Mouse (Mus musculus): ENCODE results near the gene Fgfrl1.
"Not testable (repeated sequence)": the region's sequence is repeated elsewhere in the genome, so short reads cannot be mapped to it uniquely, and the experiment has no call there.

Fgfrl1 gene

GRCm38 (mm10) chr5:108701341-108702021 lies 9.3 kb downstream of the Fgfrl1 start:
- DNase-seq (ENCODE audit: low spot score), result no peak

- DNase-seq (ENCODE audit: low spot score), result no peak
Measured at GRCm38 (mm10) chr5:108703754-108704626, 11.8 kb downstream of the Fgfrl1 start.

- no peak for DNase-seq (ENCODE audit: low spot score)
Measured at GRCm38 (mm10) chr5:108707758-108708157, 15.6 kb downstream of the Fgfrl1 start.

- DNase-seq (ENCODE audit: low spot score), result no peak
Measured at GRCm38 (mm10) chr5:108708419-108708818, 16.2 kb downstream of the Fgfrl1 start.

- no peak for DNase-seq (ENCODE audit: low spot score)
Measured at GRCm38 (mm10) chr5:108708981-108709731, 17.0 kb downstream of the Fgfrl1 start.

GRCm38 (mm10) chr5:108711968-108712367 lies 19.8 kb downstream of the Fgfrl1 start:
- no peak for DNase-seq (ENCODE audit: low spot score)

GRCm38 (mm10) chr5:108713096-108713495 lies 20.9 kb downstream of the Fgfrl1 start:
- no peak for DNase-seq (ENCODE audit: low spot score)

- no peak for DNase-seq (ENCODE audit: low spot score)
Measured at GRCm38 (mm10) chr5:108713691-108714090, 21.5 kb downstream of the Fgfrl1 start.

GRCm38 (mm10) chr5:108714149-108714548 lies 22.0 kb downstream of the Fgfrl1 start:
- no peak for DNase-seq (ENCODE audit: low spot score)

GRCm38 (mm10) chr5:108715974-108716373 lies 23.8 kb downstream of the Fgfrl1 start:
- DNase-seq (ENCODE audit: low spot score), result no peak

GRCm38 (mm10) chr5:108718051-108718450 lies 25.9 kb downstream of the Fgfrl1 start:
- no peak for DNase-seq (ENCODE audit: low spot score)

GRCm38 (mm10) chr5:108719761-108720160 lies 27.6 kb downstream of the Fgfrl1 start:
- no peak for DNase-seq (ENCODE audit: low spot score)

GRCm38 (mm10) chr5:108724006-108724405 lies 31.8 kb downstream of the Fgfrl1 start:
- no peak for DNase-seq (ENCODE audit: low spot score)

- DNase-seq (ENCODE audit: low spot score), result no peak
Measured at GRCm38 (mm10) chr5:108726557-108727248, 34.5 kb downstream of the Fgfrl1 start.

GRCm38 (mm10) chr5:108727425-108727824 lies 35.2 kb downstream of the Fgfrl1 start:
- DNase-seq (ENCODE audit: low spot score), result no peak

GRCm38 (mm10) chr5:108741844-108742243 lies 49.7 kb downstream of the Fgfrl1 start:
- DNase-seq (ENCODE audit: low spot score), result no peak

- DNase-seq (ENCODE audit: low spot score), result no peak
Measured at GRCm38 (mm10) chr5:108742596-108742995, 50.4 kb downstream of the Fgfrl1 start.

- DNase-seq (ENCODE audit: low spot score), result no peak
Measured at GRCm38 (mm10) chr5:108743856-108744255, 51.7 kb downstream of the Fgfrl1 start.

GRCm38 (mm10) chr5:108744629-108745028 lies 52.4 kb downstream of the Fgfrl1 start:
- DNase-seq (ENCODE audit: low spot score), result no peak

GRCm38 (mm10) chr5:108750328-108751210 lies 58.4 kb downstream of the Fgfrl1 start:
- no peak for DNase-seq (ENCODE audit: low spot score)

- not testable (repeated sequence) for DNase-seq (ENCODE audit: low spot score)
Measured at GRCm38 (mm10) chr5:108751258-108751657, 59.1 kb downstream of the Fgfrl1 start.
